In genomic region chr11:32358399-32358798, GRCm38 (mm10) we compare ENCODE assay signal across 24 mouse cellular contexts. TPM values are rescaled to one million over a fixed set of nuclear protein-coding genes. Genes with fewer than 3 reads are reported as not detected.
DNase-seq lines count a peak whose midpoint lies in the region; ATAC-seq and TF ChIP-seq lines count a peak whose summit lies in the region.
"Had no signal": no experiment of that assay in that cellular context is flagged by ENCODE, and none has a peak within 500 bp of the region (broad histone marks: within the 10 kb centered on the region; RNA-seq: fewer than 3 reads in every experiment).

No protein-coding gene starts in this region.

- no peaks in the 10 kb centered on the region for H3K27me3 ChIP-seq in heart, postnatal 0 days (ENCODE audit: control insufficient read depth, insufficient read depth, low read length)
- no peaks in the 10 kb centered on the region for H3K27me3 ChIP-seq in lung, postnatal 0 days (replicated peaks; ENCODE audit: insufficient read depth, low read length)
- H3K27me3 ChIP-seq in myocyte (ENCODE audit: control insufficient read depth, insufficient read depth, insufficient read length) = no peaks in the 10 kb centered on the region
- H3K27me3 ChIP-seq: liver, embryonic 15.5 days; Patski had no signal

- H3K9me3 ChIP-seq in heart, postnatal 0 days (replicated peaks; ENCODE audit: control insufficient read depth, low read length) = no peaks in the 10 kb centered on the region
- no peaks in the 10 kb centered on the region for H3K9me3 ChIP-seq in lung, postnatal 0 days (ENCODE audit: low read length)
- H3K9me3 ChIP-seq: liver, embryonic 15.5 days; midbrain, embryonic 10.5 days had no signal

- TF ChIP-seq CTCF in heart, postnatal 0 days (IDR thresholded peaks at IDR 0.05; ENCODE audit: low read depth) = no peak
- TF ChIP-seq CTCF in lung, postnatal 0 days (IDR thresholded peaks at IDR 0.05) = no peak
- TF ChIP-seq CTCF in bone marrow macrophage, adult 2 months (IDR thresholded peaks at IDR 0.05; ENCODE audit: low read depth, low read length) = no peak

- H3ac ChIP-seq in myocyte (ENCODE audit: control insufficient read depth, insufficient read length) = no peak overlapping the region

- H3K79me2 ChIP-seq in myocyte (ENCODE audit: control insufficient read depth, insufficient read depth) = peaks cover 72% of the 10 kb centered on the region

- H3K36me3 ChIP-seq in heart, postnatal 0 days (replicated peaks; ENCODE audit: control insufficient read depth, insufficient read depth, low read length) = no peaks in the 10 kb centered on the region; the same call in 1 of the 2 replicates
- no peaks in the 10 kb centered on the region for H3K36me3 ChIP-seq in lung, postnatal 0 days (ENCODE audit: insufficient read depth, low read length)
- no peaks in the 10 kb centered on the region for H3K36me3 ChIP-seq in myocyte (ENCODE audit: control insufficient read depth, insufficient read depth)
- H3K36me3 ChIP-seq: liver, embryonic 15.5 days had no signal

- ATAC-seq in heart, postnatal 0 days (ENCODE audit: insufficient read depth, low read depth) = 0 out of 2 replicates have a peak, but pooled peaks have one; percentile 24
- peak; percentile 59 for ATAC-seq in lung, postnatal 0 days

- TF ChIP-seq EP300 in heart, postnatal 0 days (IDR thresholded peaks at IDR 0.05; ENCODE audit: low read depth) = no peak
- peak; percentile 90 for TF ChIP-seq EP300 in lung, postnatal 0 days (IDR thresholded peaks at IDR 0.05)

- intact Hi-C loops in heart, postnatal 36 days (cut with DNase I) = no loop called here

- H3K4me2 ChIP-seq in heart, postnatal 0 days (ENCODE audit: low read depth, low read length) = no peak overlapping the region
- no peak overlapping the region for H3K4me2 ChIP-seq in lung, postnatal 0 days (replicated peaks; ENCODE audit: low read depth, low read length)
- H3K4me2 ChIP-seq in myocyte (ENCODE audit: low read depth) = peak overlapping the region; percentile 60
- H3K4me2 ChIP-seq: heart, embryonic 11.5 days; hindbrain, embryonic 14.5 days; liver, embryonic 15.5 days had no signal

- peaks cover 16% of the 10 kb centered on the region for H3K4me1 ChIP-seq in heart, postnatal 0 days (ENCODE audit: control insufficient read depth, insufficient read depth)
- peaks cover 9% of the 10 kb centered on the region; the same call in 1 of the 2 replicates for H3K4me1 ChIP-seq in lung, postnatal 0 days (ENCODE audit: insufficient read depth, low read depth, low read length)
- H3K4me1 ChIP-seq in bone marrow macrophage, adult 2 months (ENCODE audit: control insufficient read depth, insufficient read depth, low read length) = peaks cover 89% of the 10 kb centered on the region

- no peak overlapping the region for H3K4me3 ChIP-seq in heart, postnatal 0 days (ENCODE audit: low read depth, low read length)
- H3K4me3 ChIP-seq in lung, postnatal 0 days (ENCODE audit: low read depth, low read length) = no peak overlapping the region
- H3K4me3 ChIP-seq in bone marrow macrophage, adult 2 months (ENCODE audit: insufficient read depth, low read length) = no peak overlapping the region
- no peak overlapping the region for H3K4me3 ChIP-seq in myocyte
- H3K4me3 ChIP-seq: left cerebral cortex, adult 2 months; liver, embryonic 15.5 days; midbrain, embryonic 10.5 days had no signal

- no peak overlapping the region for H3K9ac ChIP-seq in heart, postnatal 0 days (replicated peaks; ENCODE audit: low read depth, low read length)
- H3K9ac ChIP-seq in lung, postnatal 0 days (replicated peaks; ENCODE audit: low read depth) = no peak overlapping the region
- H3K9ac ChIP-seq: hindbrain, embryonic 14.5 days; liver, embryonic 15.5 days had no signal

- no peak for DNase-seq in heart, postnatal 0 days (ENCODE audit: low spot score)
- DNase-seq in heart, postnatal 36 days = no peak
- DNase-seq in lung, postnatal 0 days (ENCODE audit: low spot score) = peak; percentile 83
- no peak for DNase-seq in lung, postnatal 4 days
- no peak for DNase-seq in c-Kit-positive CD71-positive TER-119-positive erythroid progenitor cells, embryonic 14.5 days (ENCODE audit: low spot score)
- no peak for DNase-seq in left cerebral cortex, adult 18-20 months (ENCODE audit: low spot score in 2 of 2)
- DNase-seq: cerebellum, adult 18-20 months; cerebellum, postnatal 25 days; embryo, embryonic 11 days; kidney, adult 8-10 months; thymus, postnatal 36 days had no signal

- WGBS in heart, postnatal 0 days = 59% methylated on average over 6 of the region's 6 CpGs
- WGBS in lung, postnatal 0 days = 44% methylated on average over 6 of the region's 6 CpGs

- H3K27ac ChIP-seq in heart, postnatal 0 days (ENCODE audit: low read depth) = no peak overlapping the region
- H3K27ac ChIP-seq in lung, postnatal 0 days (ENCODE audit: low read length) = 0 out of 2 replicates have a peak overlapping the region, but pooled peaks have one; percentile 27
- H3K27ac ChIP-seq in bone marrow macrophage, adult 2 months (ENCODE audit: insufficient read depth, low read depth, low read length) = peak overlapping the region; percentile 53
- H3K27ac ChIP-seq: left cerebral cortex, adult 2 months; liver, embryonic 15.5 days had no signal

- no peak for TF ChIP-seq POLR2A in bone marrow macrophage, adult 2 months (IDR thresholded peaks at IDR 0.05; ENCODE audit: borderline replicate concordance, low read depth, low read length)
- no peak for TF ChIP-seq POLR2A in myocyte (IDR thresholded peaks at IDR 0.05; ENCODE audit: insufficient read length, low read depth)

TF ChIP-seq in myocyte, 11 proteins besides CTCF, POLR2A, EP300 and RAD21:
- TF ChIP-seq CEBPB (IDR thresholded peaks at IDR 0.05; ENCODE audit: insufficient read depth, poor library complexity, severe bottlenecking) (no peak), SRF (IDR thresholded peaks at IDR 0.05; ENCODE audit: control insufficient read depth, insufficient read length, low read depth) (no peak), USF1 (IDR thresholded peaks at IDR 0.05; ENCODE audit: low read depth) (no peak), TCF12 (IDR thresholded peaks at IDR 0.05; ENCODE audit: insufficient read depth, poor library complexity, severe bottlenecking) (no peak), REST (IDR thresholded peaks at IDR 0.05; ENCODE audit: insufficient read depth, insufficient read length) (no peak), POLR2AphosphoS2 (IDR thresholded peaks at IDR 0.05; ENCODE audit: insufficient read length, low read depth) (no peak), MYOG (IDR thresholded peaks at IDR 0.05; ENCODE audit: control insufficient read depth in 1 of 3, insufficient read depth in 1 of 3, insufficient read length in 2 of 3, low read depth in 2 of 3) (no peak)

RNA-seq across cellular contexts. Expression of gene Sh3pxd2b, which starts 10.8 kb away (rescaled TPM):
- 12.4 and 19.0 TPM in 2 replicates for total RNA-seq in heart, postnatal 0 days (2014; rRNA removed; ENCODE audit: low replicate concordance)
- polyA plus RNA-seq in heart, postnatal 0 days (2015; fragmentation: Nextera tagmentation; extraction: Ambion mirVana) = 3.3 and 3.8 TPM in 2 replicates
- 1 to 10 TPM; 4.5 to 6.0 TPM for total RNA-seq in heart, postnatal 36 days (2021)
- polyA plus RNA-seq in lung, postnatal 0 days (2015; fragmentation: Nextera tagmentation; extraction: Ambion mirVana) = 7.4 and 9.4 TPM in 2 replicates
- polyA plus RNA-seq in bone marrow macrophage, adult 2 months (2012; ENCODE audit: insufficient read depth, insufficient read length, missing spikeins) = 54.6 and 64.9 TPM in 2 replicates
- 22.3 TPM for polyA plus RNA-seq in myocyte (2012; fragmentation: generic; extraction: Trizol)
- total RNA-seq in left cerebral cortex, adult 18-20 months (2021) = 10 to 100 TPM; 12.4 to 14.5 TPM

RNA-seq across cellular contexts. Expression of gene Hbq1a, which starts 58.5 kb away (rescaled TPM):
- total RNA-seq in heart, postnatal 0 days (2014; rRNA removed; ENCODE audit: low replicate concordance) = not detected in 2 replicates
- polyA plus RNA-seq in heart, postnatal 0 days (2015; fragmentation: Nextera tagmentation; extraction: Ambion mirVana) = 0.34 TPM in 1 of 2 replicates, not detected in the other
- total RNA-seq in heart, postnatal 36 days (2021) = under 1 TPM; 0.75 to 0.76 TPM
- 0.94 and 1.4 TPM in 2 replicates for polyA plus RNA-seq in lung, postnatal 0 days (2015; fragmentation: Nextera tagmentation; extraction: Ambion mirVana)
- polyA plus RNA-seq in bone marrow macrophage, adult 2 months (2012; ENCODE audit: insufficient read depth, insufficient read length, missing spikeins) = not detected in 2 replicates
- polyA plus RNA-seq in myocyte (2012; fragmentation: generic; extraction: Trizol) = 0.24 TPM
- 1 to 10 TPM; 1.3 to 2.5 TPM for total RNA-seq in left cerebral cortex, adult 18-20 months (2021)
- total RNA-seq: gastrocnemius, postnatal 36 days had no signal
- polyA plus RNA-seq: forebrain, embryonic 11.5 days; intestine, embryonic 14.5 days; limb, embryonic 11.5 days; midbrain, embryonic 10.5 days; Patski; small intestine, adult 2 months had no signal
